Mouse (Mus musculus) megakaryocyte, adult 5-6 weeks (primary cell): ENCODE results near the gene Ghdc. TPM values are rescaled to one million over a fixed set of nuclear protein-coding genes. Genes with fewer than 3 reads are reported as not detected.
"Not testable (repeated sequence)": the region's sequence is repeated elsewhere in the genome, so short reads cannot be mapped to it uniquely, and the experiment has no call there.

ENCODE experiments used
- ATAC-seq: 2 replicates; pipeline ENCODE4 v1.8.0; 2016; ENCODE audit warnings: mild to moderate bottlenecking, inconsistent platforms; ENCODE audit not compliant: poor library complexity, severe bottlenecking
- total RNA-seq, 2 experiments: library from RNA; stranded (forward) in 1 of 2; stranded (reverse) in 1 of 2; fragments of 153-499, 151-499 nt in 1 of 2; fragments of 221-1000, 200-1000 nt in 1 of 2; gene quantifications; 2 replicates each; pipeline versions ENCODE4 v1.2.3 to v1.2.4; 2015 to 2017

Ghdc gene
- total RNA-seq (2015) (4.6 and 5.6 TPM in 2 replicates), total RNA-seq (2017) (4.6 and 6.6 TPM in 2 replicates)

- peak; percentile 97 for ATAC-seq
Observed at GRCm38 (mm10) chr11:100770646-100771408, at the start of gene Ghdc. Gene Ghdc, minus strand, starts transcription at chr11:100770957.

- no peak for ATAC-seq
Observed at GRCm38 (mm10) chr11:100820047-100820446, 49.3 kb upstream of the Ghdc start.

- no peak for ATAC-seq
Observed at GRCm38 (mm10) chr11:100819626-100820025, 48.9 kb upstream of the Ghdc start.

GRCm38 (mm10) chr11:100819048-100819447, 48.3 kb upstream of the Ghdc start:
- no peak for ATAC-seq

- no peak for ATAC-seq
Observed at GRCm38 (mm10) chr11:100818359-100819012, 47.7 kb upstream of the Ghdc start.

GRCm38 (mm10) chr11:100817311-100817710, 46.6 kb upstream of the Ghdc start:
- no peak for ATAC-seq

- ATAC-seq: no peak
Observed at GRCm38 (mm10) chr11:100816801-100817200, 46.0 kb upstream of the Ghdc start.

GRCm38 (mm10) chr11:100816342-100816741, 45.6 kb upstream of the Ghdc start:
- no peak for ATAC-seq

- peak; percentile 79 for ATAC-seq
Observed at GRCm38 (mm10) chr11:100814498-100814897, 43.7 kb upstream of the Ghdc start.

GRCm38 (mm10) chr11:100811132-100811531, 40.4 kb upstream of the Ghdc start:
- no peak for ATAC-seq

GRCm38 (mm10) chr11:100810516-100810915, 39.8 kb upstream of the Ghdc start:
- no peak for ATAC-seq

GRCm38 (mm10) chr11:100806380-100807305, 35.9 kb upstream of the Ghdc start:
- no peak for ATAC-seq

GRCm38 (mm10) chr11:100805535-100805934, 34.8 kb upstream of the Ghdc start:
- peak; percentile 70 for ATAC-seq

GRCm38 (mm10) chr11:100804409-100804808, 33.7 kb upstream of the Ghdc start:
- peak; percentile 80 for ATAC-seq

- no peak for ATAC-seq
Observed at GRCm38 (mm10) chr11:100799426-100799825, 28.7 kb upstream of the Ghdc start.

GRCm38 (mm10) chr11:100796585-100796984, 25.8 kb upstream of the Ghdc start:
- ATAC-seq: no peak

- ATAC-seq: no peak
Observed at GRCm38 (mm10) chr11:100795386-100795785, 24.6 kb upstream of the Ghdc start.

GRCm38 (mm10) chr11:100791457-100792049, 20.8 kb upstream of the Ghdc start:
- ATAC-seq: peak; percentile 77

- ATAC-seq: not testable (repeated sequence)
Observed at GRCm38 (mm10) chr11:100790644-100791043, 19.9 kb upstream of the Ghdc start.

GRCm38 (mm10) chr11:100789702-100790101, 18.9 kb upstream of the Ghdc start:
- no peak for ATAC-seq

- ATAC-seq: no peak
Observed at GRCm38 (mm10) chr11:100785774-100786173, 15.0 kb upstream of the Ghdc start.
